Mouse (Mus musculus): ENCODE measurements around the gene Ylpm1.

Ylpm1 gene

DNA sequence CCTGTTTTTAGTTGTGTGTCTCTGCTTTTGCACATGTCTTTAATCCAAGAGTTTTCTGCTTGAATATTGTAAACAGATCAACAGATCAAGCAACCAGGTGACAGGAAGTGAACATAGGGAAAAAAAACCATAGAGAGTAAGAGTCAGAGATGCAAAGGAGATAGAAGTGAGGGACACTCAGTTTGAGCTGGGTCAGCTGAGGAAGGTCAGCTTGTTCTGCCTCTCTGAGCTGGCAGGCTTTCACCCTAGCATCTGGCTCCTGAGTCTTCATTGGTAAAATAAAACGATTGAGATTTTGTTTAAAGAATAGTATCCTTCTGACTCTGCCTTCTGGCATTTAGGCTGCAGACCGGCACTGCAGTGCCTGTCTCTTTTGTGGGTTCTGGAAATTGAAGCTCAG lies 14.4 kb downstream of the Ylpm1 start:
- DNase-seq: no peak

DNA sequence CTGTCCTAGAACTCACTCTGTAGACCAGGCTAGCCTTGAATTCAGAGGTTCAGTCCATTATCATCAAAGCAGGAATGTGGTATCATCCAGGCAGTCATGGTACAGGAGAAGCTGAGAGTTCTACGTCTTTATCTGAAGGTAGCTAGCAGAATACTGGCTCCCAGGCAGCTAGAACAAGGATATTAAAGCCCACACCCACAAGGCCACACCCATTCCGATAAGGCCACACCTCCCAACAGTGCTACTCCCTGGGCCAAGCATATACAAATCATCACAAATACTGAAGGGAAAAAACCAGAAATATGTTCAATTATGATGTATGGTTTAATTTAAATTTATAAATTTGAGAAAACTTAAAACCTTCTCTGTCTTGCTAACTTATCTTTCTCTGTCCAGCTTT lies 16.1 kb downstream of the Ylpm1 start:
- no peak for DNase-seq

DNA sequence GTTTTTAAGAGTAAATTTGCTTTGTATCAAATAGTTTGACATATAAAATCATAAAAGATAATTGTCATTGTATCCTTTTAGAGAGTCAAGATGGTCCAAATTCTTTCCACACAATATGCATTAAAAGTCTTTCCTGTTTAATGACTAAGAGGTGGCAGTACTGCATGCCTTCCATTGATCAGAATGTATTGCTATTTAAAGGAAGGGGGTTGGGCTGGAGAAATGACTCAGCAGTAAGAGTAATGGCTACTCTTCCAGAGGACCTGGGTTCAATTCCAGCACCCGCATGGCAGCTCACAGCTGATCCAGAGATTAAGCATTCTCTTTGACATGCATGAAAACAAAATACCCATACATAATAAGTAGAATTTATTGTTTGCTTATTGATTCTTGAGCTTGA lies 25.9 kb downstream of the Ylpm1 start:
- DNase-seq: no peak

DNA sequence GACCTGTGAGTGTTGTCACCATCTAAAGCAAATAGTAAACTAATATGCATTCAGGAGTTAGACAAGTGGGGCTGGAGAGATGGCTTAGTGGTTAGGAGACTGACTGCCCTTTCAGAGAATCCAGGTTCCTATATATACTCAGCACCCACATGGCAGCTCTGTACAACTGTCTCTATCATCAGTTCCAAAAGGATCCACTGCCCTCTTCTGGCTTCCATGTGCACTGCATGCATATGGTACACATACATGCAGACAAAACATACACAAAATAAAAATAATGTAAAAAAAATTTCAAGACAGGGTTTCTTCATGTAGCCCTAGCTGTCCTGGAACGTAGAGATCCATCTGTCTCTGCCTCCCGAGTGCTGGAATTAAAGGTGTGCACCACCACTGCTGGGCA lies 36.6 kb downstream of the Ylpm1 start:
- no peak for DNase-seq

DNA sequence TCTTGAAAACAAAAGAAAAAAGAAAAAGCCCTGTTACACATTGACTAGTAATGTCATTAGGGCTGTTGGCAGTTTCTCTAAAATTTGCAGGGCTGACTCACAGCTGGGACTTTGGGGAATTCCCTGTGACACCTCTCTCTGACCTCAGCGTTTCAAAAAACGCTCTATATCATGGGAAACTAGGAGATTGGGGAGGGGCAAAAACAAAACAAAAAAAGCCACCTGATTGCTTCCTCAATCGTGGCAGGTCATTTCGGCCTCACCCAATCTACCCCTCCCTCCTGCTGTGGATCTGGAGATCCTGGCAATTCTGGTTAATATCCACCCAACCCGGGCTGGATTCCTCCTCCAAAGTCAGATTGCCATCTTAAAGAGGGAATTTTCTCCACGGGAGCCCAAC lies 55.1 kb downstream of the Ylpm1 start:
- no peak for DNase-seq

DNA sequence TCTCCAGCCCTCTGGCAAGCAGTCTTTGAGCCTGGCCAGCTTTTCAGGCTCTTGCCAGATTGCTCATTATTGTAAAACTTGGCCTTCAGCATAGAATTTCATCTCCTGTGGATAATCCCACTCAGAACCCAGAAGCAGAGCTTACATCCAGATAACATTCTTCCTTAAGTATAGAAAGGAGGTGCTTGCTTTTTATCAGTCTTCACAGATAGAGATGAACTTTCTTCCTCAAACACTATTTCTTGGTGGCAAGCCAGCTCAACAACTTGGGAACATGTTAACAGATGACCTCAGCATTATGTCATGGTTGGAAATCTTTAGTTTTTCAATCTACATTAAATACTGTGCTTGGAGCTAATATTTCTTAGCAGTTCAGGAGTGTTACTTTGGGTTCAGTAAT lies 74.9 kb downstream of the Ylpm1 start:
- no peak for DNase-seq

DNA sequence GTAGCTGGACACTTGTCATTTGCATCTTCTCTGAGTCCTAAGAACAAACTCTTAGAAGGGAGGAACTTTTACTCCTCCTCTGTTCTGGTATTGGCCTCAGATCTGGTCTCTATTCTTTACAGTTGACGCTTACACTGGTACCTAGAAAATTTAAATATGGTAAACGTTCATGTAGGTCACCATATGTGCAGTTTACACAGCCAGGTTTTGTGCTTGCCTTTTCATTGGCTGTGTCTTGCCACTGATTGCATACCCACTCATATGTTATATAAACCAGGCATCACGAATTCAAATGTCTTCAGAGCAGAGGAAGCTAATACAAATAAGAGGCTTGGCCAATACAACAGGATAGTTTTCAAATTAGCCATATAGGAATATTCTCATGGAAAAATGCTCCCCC lies 81.0 kb downstream of the Ylpm1 start:
- DNase-seq: peak; percentile 48

DNA sequence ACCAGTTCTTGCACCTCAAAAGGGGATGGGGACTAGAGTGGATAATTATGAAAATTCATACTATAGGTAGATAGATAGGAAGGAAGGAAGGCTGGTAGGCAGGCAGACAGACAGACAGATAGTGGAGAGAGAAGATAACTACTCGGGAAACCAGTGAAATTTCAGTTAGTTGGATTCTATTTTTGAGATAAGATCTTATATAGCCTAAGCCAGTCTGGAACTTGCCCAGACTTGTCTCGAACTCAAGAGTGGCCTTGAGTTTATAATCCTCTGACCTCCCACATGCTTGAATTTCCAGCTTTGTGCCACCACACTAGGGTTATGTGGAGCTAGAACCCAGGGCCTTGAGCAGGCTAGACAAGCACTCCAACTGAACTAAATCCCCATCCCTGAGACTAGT lies 88.1 kb downstream of the Ylpm1 start:
- no peak for DNase-seq

DNA sequence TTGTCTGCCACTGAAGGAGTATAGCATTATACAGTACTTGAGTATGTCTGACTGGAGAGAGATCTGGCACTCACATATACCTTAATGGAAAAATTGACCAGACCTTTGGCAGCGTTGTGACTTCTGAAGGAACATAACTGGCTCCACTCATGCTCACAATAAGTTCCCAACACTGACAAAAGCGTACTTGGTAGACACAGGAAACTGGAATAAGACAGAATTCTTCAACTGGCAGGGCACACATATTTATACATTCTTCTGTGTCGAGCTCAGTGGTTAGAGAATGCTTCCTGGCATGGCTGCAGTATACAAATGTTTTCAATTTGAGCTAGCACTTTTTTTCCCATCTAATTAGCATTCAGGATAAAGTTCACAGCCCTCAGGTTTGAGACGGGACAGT lies 88.8 kb downstream of the Ylpm1 start:
- no peak for DNase-seq

DNA sequence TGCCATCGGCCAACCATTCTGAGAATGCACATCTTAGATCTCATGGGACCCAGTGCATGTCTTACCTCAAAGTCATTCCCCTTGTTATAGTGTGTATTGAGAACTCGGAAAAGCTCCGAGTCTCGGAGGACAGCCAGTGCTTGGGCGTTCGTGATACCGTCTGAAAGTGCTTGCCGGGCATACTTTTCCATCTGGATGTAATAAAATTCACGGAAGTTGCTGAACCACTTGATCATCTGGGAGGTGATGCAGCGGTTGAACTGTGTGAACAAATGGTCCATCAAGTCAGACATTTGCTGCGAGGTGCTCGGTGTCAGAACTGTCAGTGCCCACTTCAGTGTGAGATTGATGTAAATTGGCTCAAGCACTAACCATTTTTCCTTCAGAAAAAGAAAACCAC lies 91.7 kb downstream of the Ylpm1 start:
- no peak for DNase-seq

DNA sequence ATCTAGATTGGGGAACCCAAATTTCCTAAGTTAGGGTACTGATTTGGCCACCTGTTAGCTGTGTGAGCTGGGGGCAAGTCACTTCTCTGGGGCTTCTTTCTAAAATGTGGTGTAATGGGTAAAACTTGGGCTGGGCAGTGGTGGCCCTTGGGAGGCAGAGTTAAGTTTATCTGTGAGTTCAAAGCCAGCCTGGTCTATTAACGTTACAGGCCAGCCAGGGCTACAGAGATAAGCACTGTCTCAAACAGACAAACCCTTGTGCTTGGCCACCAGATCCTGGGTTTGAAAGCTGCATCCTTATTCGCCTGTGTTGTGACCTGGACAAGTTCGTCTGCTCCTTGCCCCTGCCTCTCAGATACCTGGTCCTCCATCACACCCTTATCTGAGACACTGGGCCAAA lies 95.1 kb downstream of the Ylpm1 start:
- no peak for DNase-seq

DNA sequence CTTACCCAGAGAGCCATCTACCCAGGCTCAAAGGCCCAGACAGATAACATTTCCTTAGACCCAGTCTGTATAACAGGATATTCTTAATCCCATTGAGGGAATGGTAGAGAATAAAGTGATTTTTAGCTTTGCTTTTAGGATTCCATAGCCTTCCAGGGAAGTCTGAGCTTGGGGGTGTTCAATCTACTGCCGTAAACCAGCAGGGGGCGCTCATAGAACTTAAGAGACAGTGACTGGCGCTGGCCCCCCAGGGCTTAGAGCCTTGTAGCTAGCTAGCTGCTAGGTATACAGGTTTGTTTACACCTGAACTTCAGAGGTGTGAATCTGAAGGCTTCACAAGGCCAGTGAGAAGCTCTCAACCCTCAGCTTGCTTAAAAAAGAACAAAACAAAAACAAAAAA lies 96.1 kb downstream of the Ylpm1 start:
- DNase-seq: peak; percentile 70

DNA sequence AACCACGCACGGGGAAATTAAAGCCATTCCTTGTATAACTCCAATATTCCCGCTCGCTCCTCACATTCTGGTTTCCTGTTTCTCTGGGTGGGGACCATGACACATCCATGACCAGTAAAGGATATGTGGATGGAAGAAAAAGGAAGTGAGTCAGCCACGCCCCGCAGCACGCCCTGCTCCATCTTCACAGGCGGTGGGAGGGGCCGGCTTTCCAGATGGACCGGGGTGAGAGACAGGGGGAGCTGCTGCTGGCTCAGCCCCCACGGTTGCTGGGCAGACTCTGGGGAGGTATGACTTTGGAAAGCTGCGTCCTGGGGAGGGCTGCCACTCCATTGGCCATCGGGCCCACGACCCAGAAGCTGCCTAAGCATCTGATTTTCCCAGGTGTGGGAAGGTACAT lies 97.9 kb downstream of the Ylpm1 start:
- DNase-seq: peak; percentile 77

DNA sequence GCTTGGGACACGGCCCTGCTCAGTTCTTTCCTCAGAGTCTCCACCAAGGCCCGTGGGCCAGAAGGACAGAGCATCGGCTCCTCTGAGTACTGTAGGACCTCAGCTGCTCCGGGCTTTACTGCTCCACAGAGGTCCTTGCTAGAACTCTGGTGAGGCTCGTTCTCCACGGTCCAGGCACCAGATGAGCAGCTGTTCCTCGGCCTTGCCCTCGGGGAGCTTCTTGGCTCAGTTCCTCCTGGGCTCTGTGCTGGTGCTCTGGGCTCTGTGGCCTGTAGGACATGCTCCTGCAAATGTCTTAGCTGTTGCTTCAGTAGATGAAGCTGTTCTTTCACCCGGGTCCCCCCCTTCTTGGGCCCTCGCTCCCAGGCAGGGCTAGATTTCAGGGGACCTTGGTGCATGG lies 98.6 kb downstream of the Ylpm1 start:
- DNase-seq: no peak

DNA sequence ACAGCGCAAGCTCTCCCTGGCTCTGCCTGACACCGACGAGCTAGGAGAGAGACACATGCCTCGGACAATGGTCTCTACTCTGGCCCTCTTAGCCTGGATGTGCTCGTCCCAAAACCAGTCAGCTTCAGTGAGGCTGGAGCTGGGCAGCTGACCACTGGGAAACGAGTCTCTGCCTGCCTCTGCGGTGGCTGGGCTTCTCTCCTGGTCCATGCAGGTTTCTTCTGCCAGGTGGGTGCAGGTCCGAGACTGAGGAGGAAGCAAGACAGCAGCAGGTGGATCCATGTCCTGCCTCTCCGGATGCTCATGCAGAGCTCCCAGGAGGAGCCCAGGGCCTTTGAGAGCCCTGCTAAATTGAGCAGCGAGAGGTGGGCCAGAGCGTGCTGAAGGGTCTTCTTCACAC lies 99.0 kb downstream of the Ylpm1 start:
- DNase-seq: no peak

DNA sequence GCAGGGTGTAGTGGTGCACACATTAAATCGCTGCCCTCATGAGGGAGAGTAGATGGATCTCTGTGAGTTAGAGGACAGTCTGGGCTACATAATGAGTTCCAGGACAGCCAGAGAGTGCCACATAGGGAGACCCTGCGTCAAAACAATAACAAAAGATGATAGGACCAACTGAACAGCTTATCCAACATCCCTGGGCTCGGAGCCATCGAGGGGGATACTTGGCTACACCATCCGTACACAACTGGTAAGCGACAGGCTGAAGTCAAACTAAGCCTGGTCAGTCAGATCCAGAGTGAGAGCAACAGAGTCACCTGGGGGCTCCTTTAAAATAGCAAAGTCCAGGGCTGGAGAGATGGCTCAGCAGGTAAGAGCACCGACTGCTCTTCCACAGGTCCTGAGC lies 99.7 kb downstream of the Ylpm1 start:
- DNase-seq: no peak

DNA sequence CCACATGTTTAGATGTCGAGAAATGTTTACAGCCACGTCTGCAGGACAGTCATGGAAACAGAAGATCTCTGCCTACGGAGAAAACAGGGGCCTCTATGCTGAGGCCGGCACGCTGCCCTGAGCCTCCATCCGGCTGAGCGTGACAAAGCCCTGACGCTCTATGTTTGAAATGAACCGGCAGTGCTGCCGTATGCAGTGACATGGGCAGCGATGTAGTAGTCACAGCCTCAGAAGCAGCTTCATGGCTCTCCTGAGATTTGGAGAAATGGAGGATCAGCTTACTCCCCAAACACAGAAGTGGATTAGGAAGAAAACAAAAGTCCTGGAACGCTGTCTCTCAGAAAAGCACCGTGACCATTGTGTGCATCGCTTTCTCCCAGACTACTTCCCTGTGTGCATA lies 104.9 kb downstream of the Ylpm1 start:
- no peak for DNase-seq

DNA sequence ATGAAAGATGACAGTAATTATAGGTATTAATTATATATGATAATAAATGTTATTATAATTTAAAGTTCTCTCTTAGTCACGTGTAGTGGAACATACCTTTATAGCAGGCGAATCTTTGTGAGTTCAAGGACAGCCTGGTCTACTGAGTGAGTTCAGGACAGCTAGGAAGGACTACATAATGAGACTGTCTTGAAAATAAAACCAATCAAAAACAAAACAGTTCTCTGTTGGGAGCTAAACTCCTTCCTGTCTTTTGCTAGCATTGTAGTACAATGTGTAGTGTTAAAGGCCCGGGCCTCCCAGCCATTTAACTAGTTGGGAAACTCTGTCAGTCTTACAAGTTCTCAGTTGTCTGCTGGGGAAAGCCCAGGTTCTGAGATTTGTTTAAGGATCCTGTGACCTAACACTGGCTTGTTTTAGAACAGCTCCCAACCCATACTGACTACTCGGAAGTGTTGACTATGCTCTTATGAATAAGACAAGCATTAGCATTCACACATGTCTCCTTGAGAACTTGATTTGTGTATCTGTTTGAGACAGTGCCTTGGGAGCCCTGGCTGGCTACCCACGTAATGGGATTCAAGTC lies 105.5 kb downstream of the Ylpm1 start:
- DNase-seq: no peak

DNA sequence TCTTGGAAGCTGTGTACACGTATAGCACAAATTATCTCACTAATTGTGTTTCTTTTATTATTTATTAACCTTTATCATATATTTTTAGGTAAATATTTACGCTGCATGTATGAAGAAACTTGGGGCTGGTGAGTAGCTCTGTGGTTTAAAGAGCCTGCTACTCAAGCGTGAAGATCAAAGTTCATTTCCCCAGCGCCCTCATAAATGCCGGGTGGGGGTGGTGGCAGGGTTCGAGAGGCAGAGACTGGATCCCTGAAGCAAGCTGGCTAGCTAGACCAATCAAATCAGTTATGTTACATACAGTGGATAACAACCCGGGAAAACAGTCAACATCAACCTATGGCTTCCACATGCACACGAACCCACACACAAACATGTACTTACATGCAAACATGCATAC lies 107.0 kb downstream of the Ylpm1 start:
- no peak for DNase-seq

DNA sequence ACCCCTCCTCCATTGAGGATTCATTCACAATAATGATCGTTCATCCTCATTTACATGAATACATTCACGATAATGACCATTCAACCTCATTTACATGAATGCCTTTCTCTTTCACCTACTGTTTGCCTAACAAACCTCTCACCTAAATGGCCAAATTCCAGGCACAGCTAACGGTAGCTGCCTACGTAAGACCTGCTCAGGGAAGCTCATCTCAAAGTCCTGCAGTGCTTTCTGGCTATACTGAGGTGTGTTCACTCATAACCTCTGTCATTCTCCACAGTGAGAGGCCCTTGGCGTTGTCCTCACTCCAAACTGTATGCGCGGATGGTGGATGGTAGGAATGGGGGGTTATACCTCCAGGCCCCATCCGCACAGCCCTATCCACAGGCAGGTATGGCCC lies 108.7 kb downstream of the Ylpm1 start:
- DNase-seq: no peak

DNA sequence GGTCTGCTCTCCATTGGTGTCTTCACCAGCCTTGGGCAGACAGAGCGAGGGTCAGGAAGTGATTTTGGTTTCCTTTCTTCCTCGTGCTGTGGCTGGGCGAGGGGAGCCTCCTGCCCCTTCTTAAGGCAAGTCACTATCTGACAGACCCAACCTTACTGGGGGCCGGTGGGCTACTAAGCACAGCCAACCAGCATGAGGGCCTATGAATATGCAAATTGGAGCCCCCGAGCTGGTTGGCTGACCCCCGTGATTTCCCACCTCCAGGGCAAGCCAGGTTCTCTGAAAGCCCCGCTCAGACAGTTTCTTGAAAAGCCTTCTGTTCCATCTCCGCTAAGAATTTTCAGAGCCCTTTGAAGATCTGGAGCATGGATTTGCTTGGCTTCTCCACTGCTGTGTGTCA lies 110.2 kb downstream of the Ylpm1 start:
- DNase-seq: no peak

DNA sequence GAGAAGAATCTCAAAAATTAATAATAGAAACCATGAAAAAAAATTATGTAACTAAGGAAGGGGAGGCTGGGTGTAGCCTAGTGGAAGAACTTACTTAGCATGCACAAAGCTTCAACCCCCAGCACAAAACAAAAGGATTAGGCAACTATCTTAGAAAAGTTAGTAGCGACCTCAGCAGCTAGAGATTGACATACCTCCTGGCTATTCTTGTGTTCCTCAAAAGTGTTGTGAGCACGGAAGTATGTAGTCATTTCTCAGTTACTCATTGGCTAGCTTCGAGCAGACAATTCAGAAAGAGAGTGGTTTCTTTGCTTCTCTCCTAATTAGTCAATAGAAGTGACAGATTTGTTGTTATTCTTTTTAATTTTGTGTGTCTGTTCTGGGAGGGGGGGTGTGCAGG lies 112.5 kb downstream of the Ylpm1 start:
- DNase-seq: no peak

DNA sequence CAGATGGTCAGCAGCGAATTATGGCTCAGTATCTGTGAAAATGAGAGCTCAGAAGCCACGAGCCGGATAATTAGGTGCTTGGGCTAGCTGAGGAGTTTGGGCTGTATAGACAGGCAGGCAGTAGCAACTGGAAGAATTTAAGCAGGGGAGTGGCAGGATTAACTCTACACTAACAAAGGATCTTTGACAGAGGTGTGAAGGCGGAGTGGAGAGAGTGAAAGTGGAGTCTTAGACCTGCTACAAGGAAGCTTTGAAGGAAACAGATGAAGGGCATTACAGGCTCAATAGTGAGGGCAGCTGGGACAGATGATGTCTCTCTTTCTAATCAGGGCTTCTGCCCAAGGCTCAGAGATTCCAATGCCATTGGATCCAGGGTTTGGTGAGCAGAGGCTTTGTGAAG lies 113.3 kb downstream of the Ylpm1 start:
- no peak for DNase-seq

DNA sequence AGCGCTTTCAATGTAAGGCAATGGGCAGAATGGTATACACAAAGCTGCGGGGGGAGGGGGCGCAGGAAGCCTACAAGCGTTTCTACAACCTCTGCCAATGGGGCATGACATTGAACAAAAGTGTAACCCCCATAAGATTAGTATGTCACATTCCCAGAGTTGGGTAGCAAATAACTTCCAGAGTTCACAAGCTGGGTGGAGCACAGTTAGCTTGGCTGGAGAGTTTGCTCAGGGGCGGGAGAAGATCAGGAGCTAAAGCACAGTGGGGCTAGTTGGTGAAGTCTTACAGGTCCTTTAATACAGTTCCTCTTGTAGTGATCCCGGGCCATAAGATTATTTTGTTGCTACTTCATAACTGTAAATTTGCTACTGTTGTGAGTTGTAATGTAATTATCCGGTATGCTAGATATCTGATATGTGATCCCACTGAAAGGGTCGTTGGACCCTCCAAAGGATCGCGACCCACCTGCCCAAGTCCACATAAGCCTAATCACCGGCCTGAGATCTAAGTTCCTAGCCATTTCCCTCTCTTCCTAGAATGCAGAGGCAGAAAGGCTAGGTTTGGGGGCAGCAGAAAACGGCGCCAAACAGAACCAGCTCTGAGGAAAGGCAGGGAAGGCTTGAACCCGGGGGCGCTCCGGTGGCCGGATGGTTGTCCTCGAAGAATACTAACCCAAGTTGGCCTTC lies 114.0 kb downstream of the Ylpm1 start:
- no peak for DNase-seq
